Mouse (Mus musculus) layer of hippocampus, adult 9-11 months (tissue): ENCODE measurements around the gene Sys1.

Source experiments
- DNase-seq: peaks from one replicate; pipeline ENCODE4 v3.0.0; 2022

The Sys1 gene

GRCm38 (mm10) chr2:164456864-164457300, at the start of gene Sys1:
TSS of gene Sys1 (plus strand) at chr2:164456964.
- peak; percentile 40 for DNase-seq

- no peak for DNase-seq
Measured at GRCm38 (mm10) chr2:164407708-164408107, 49.1 kb upstream of the Sys1 start.

GRCm38 (mm10) chr2:164414167-164414566, 42.6 kb upstream of the Sys1 start:
- no peak for DNase-seq

- DNase-seq = no peak
Measured at GRCm38 (mm10) chr2:164414581-164414980, 42.2 kb upstream of the Sys1 start.

GRCm38 (mm10) chr2:164417198-164417597, 39.6 kb upstream of the Sys1 start:
- DNase-seq = no peak

- DNase-seq = no peak
Measured at GRCm38 (mm10) chr2:164418308-164418875, 38.4 kb upstream of the Sys1 start.

- DNase-seq = no peak
Measured at GRCm38 (mm10) chr2:164419489-164419888, 37.3 kb upstream of the Sys1 start.

GRCm38 (mm10) chr2:164421306-164421705, 35.5 kb upstream of the Sys1 start:
- DNase-seq = no peak

- no peak for DNase-seq
Measured at GRCm38 (mm10) chr2:164421979-164422378, 34.8 kb upstream of the Sys1 start.

GRCm38 (mm10) chr2:164422675-164423393, 33.9 kb upstream of the Sys1 start:
- no peak for DNase-seq

- DNase-seq = no peak
Measured at GRCm38 (mm10) chr2:164423464-164423863, 33.3 kb upstream of the Sys1 start.

GRCm38 (mm10) chr2:164424406-164424805, 32.4 kb upstream of the Sys1 start:
- no peak for DNase-seq

GRCm38 (mm10) chr2:164425401-164425800, 31.4 kb upstream of the Sys1 start:
- no peak for DNase-seq

GRCm38 (mm10) chr2:164426121-164426520, 30.6 kb upstream of the Sys1 start:
- DNase-seq = no peak

- no peak for DNase-seq
Measured at GRCm38 (mm10) chr2:164426952-164427351, 29.8 kb upstream of the Sys1 start.

- DNase-seq = no peak
Measured at GRCm38 (mm10) chr2:164428451-164428850, 28.3 kb upstream of the Sys1 start.

- no peak for DNase-seq
Measured at GRCm38 (mm10) chr2:164429881-164430615, 26.7 kb upstream of the Sys1 start.

- no peak for DNase-seq
Measured at GRCm38 (mm10) chr2:164430697-164431096, 26.1 kb upstream of the Sys1 start.

GRCm38 (mm10) chr2:164431676-164432465, 24.9 kb upstream of the Sys1 start:
- DNase-seq = no peak

- DNase-seq = no peak
Measured at GRCm38 (mm10) chr2:164432541-164433191, 24.1 kb upstream of the Sys1 start.

- DNase-seq = no peak
Measured at GRCm38 (mm10) chr2:164433278-164433895, 23.4 kb upstream of the Sys1 start.

GRCm38 (mm10) chr2:164434681-164435080, 22.1 kb upstream of the Sys1 start:
- no peak for DNase-seq
